Mouse (Mus musculus) brain, embryonic 14.5 days (tissue): ENCODE measurements at regions not wholly inside any gene's neighbourhood (a gene's known extent, or its start where the extent isn't known, plus 50 kb on each side); places are given as distances from the start of the nearest gene placed in this dataset.

Experiments used
- CTCF ChIP-seq: fragments of 200-500 bp; IDR thresholded peaks from 2 replicates; pipeline ENCODE4 v1.5.1; 2012; ENCODE audit warnings: inconsistent platforms, mild to moderate bottlenecking, moderate library complexity, borderline replicate concordance; ENCODE audit not compliant: insufficient read depth, insufficient read length; ENCODE audit errors: extremely low read depth
- POLR2A ChIP-seq: fragments of 200-500 bp; IDR thresholded peaks from 2 replicates; pipeline ENCODE4 v1.6.1; 2012; ENCODE audit warnings: mild to moderate bottlenecking, inconsistent platforms, borderline replicate concordance; ENCODE audit not compliant: poor library complexity, insufficient read depth, insufficient read length, severe bottlenecking; ENCODE audit errors: extremely low read depth

- TF ChIP-seq CTCF (no peak), POLR2A (no peak)
Observed at GRCm38 (mm10) chr9:90421662-90422061, 151.1 kb upstream of the Tbc1d2b start.
